Mouse (Mus musculus): ENCODE data around the gene Hnrnph2. TPM values are rescaled to one million over a fixed set of nuclear protein-coding genes. Genes with fewer than 3 reads are reported as not detected.
A peak's percentile ranks its signal among the peaks of the same experiment; 100 is the strongest.

The Hnrnph2 gene
- total RNA-seq, 2 experiments from 2014 or later, result 114 to 120 TPM

- DNase-seq (ENCODE audit: low spot score in 2 of 2), result no peak
Observed at GRCm38 (mm10) chrX:134610984-134611383, 10.0 kb downstream of the Hnrnph2 start.

- peak; percentile 19 to 22 for DNase-seq (ENCODE audit: low spot score in 2 of 2)
Observed at GRCm38 (mm10) chrX:134612285-134612959, 11.4 kb downstream of the Hnrnph2 start.

DNA sequence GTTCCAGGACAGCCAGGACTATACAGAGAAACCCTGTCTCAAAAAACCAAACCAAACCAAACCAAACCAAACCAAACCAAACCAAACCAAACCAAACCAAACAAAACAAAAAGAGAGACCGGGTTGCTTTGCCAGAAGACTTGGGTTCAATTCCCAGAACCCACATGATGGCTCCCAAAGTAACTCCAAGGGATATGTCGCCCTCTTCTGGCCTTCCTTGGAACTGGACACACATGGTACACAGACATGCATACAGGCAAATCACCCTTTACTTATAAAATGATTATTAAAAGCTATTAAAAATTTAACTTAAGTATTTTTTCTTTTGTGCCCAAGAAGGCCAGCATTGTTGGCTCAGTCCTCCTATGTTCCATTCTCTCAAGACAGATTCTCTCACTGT, 13.3 kb downstream of the Hnrnph2 start:
- no peak for DNase-seq (ENCODE audit: low spot score in 2 of 2)

DNA sequence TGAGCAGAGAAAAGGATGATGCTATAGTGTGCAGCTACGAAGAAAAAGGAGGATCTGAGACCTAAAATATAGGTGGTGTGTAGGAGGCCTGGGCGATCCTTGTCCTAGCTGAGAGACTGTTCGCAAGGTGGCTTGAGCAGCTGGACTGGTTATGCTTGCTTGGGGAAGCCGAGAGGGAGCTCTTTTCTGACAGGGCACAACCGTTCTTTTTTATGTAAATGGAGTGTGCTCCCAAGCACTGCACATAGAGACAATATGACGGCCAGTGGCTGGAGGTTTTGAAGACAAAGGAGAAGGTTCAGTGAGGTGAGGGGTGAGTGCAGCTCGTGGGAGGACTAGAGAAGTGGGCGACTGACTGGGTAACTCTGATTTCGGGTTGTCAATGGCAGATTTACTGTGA, 18.7 kb downstream of the Hnrnph2 start:
- DNase-seq (ENCODE audit: low spot score in 2 of 2), result no peak

DNA sequence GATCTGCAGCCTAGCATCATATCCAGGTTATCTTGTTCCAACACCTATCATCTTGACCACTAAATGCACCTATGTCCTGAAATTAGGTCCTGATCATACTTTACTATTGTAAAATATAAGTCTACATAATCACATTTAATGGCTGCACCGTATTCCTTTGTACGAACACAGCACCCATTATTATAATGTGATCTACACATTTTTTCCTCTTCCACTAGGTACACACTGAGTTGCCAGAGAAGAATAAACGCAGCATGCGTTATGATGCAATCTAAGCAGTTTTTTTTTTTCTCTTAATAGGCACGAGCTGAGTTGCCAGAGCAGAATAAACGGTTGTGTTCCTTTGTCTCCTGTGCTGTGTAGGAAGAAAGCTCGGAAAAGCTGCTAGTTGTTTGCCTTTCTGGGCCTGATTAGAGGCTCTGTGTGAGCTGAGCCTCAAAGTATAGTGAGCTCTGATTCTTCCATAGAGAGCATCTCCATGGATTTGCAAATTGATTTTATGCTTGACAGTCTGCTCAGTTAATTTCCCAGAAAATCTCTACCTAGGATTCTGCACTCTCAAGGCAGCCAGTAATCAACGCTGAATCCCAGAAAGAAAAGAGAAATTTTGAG, 19.4 kb downstream of the Hnrnph2 start:
- DNase-seq (ENCODE audit: low spot score in 2 of 2), result no peak

DNA sequence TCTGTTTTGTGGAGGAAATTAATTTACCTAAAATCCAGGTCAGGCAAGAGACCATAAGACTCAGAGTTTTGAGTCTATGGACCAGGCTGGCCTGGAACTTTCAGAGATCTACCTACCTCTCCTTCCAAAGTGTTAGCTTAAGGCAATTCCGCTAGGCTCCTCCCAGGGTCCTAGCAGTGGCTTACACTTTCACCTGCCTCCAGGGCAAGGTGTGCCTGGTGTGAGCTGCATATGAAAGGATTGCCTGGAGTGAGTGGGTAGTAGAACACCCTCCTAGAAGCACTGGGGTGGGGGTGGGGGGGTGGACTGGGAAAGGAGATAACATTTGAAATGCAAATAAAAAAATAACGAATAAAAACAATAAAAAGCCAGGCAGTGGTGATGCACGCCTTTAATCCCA, 20.7 kb downstream of the Hnrnph2 start:
- DNase-seq (ENCODE audit: low spot score in 2 of 2), result no peak

- no peak for DNase-seq (ENCODE audit: low spot score in 2 of 2)
Observed at GRCm38 (mm10) chrX:134623350-134623749, 22.4 kb downstream of the Hnrnph2 start.

- no peak for DNase-seq (ENCODE audit: low spot score in 2 of 2)
Observed at GRCm38 (mm10) chrX:134628200-134628599, 27.2 kb downstream of the Hnrnph2 start.

DNA sequence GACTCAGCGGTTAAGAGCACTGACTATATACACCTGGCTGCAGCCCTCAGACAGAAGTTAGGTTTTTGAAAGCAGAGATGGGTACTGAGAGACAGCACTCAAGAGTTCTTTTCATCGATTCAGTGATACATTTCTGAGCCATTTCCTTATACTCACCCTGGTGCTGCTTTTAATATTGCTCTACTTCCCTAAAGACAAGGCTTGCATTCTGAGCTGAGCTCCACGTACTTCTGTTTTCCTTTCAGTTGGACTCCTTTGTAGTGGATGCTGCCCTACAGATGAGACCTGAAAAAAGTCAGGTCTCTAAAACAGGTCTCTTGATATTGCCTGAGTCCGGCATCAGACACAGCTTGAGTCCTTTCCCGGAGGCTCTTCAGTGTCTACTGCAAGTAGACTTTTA, 31.7 kb downstream of the Hnrnph2 start:
- DNase-seq (ENCODE audit: low spot score in 2 of 2), result no peak

DNA sequence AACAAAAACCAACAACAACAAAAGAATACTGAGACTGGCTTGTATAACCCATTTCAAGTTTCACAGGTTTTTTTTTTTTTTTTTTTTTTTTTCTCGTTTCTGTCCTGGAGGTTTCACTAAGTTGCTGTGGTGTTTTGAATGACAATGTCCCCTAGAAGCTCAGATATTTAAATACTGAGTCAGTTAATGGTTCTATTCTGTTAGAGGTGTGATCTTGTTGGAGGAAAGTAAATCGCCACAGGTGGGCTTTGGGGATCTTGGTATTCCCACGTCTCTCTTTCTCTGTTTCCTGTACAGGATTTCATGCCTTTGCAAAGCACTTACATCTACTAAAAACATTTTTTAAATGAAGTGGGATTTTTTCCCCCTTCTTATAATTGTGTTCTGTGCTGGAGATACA, 34.1 kb downstream of the Hnrnph2 start:
- no peak for DNase-seq (ENCODE audit: low spot score in 2 of 2)

GRCm38 (mm10) chrX:134635860-134636259, 34.9 kb downstream of the Hnrnph2 start:
- no peak for DNase-seq (ENCODE audit: low spot score in 2 of 2)

DNA sequence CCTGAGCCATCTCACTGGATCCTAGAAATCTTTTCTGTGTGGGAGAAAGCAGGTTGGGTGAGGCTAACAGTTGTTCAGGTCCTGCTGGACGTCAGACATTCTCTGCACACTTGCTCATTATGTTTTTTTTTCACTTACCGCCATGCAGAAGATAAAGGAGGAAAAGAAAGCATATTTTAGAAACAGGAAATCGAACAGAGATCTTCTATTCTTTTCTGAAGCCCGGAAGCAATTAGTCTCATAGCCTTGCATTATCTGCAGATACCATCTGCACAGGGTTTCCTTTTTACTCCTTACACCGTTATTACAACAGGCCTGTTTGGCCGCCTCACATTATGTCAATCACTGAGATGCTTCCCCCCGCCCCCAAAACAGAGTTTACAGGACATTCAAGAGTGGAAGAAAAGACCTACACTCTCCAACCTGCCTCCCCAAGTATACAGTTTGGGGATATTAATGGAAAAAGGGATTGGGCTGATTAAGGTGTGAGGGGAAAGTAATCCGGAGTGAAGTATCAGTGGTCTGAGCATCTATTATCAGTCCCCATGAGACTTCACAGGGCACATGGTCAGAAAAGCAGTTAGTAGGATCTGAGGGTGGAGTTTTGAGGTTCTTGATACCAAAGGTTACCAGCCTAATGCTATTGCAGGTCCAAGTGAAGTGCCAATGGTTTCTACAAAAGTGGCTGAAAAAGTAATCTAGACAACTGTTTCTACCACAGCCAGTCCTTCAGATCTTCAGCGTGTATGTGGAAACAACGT, 40.2 kb downstream of the Hnrnph2 start:
- DNase-seq (ENCODE audit: low spot score in 2 of 2), result no peak

DNA sequence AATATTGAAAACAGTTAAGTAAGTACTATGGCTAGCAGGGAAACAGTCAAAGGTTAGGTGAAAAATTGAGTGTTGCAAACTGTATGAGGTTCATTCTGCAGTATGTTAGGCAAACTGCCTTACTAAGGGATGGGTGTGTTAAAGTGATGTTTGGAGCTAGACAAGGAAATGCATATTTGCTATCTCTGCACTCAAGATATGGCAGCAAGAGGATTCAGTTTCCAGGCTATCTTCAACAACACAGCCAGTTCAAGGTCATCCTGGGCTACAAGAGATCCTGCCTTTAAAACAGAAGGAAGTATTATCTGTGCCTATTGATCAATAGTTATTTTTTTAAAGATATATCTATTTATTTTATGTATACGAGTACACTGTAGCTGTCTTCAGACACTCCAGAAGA, 45.4 kb downstream of the Hnrnph2 start:
- DNase-seq (ENCODE audit: low spot score in 2 of 2), result no peak

DNA sequence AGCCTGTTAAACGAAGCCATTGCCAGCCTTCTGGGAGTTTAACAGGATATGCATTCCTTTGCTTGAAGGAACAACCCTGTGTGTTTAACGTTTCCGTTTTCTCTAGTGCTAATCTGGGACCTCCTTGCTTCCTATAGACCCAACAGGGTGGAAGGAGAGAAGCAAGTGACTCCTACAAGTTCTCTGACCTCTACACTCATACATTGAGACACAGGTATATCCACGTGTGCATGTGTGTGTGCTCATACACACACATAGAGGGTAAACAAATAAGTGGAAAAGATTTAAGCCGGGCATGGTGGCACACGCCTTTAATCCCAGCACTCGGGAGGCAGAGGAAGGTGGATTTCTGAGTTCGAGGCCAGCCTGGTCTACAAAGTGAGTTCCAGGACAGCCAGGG, 46.4 kb downstream of the Hnrnph2 start:
- DNase-seq (ENCODE audit: low spot score in 2 of 2), result no peak

GRCm38 (mm10) chrX:134648031-134648692, 47.2 kb downstream of the Hnrnph2 start:
- DNase-seq (ENCODE audit: low spot score in 2 of 2), result peak; percentile 60 to 61

DNA sequence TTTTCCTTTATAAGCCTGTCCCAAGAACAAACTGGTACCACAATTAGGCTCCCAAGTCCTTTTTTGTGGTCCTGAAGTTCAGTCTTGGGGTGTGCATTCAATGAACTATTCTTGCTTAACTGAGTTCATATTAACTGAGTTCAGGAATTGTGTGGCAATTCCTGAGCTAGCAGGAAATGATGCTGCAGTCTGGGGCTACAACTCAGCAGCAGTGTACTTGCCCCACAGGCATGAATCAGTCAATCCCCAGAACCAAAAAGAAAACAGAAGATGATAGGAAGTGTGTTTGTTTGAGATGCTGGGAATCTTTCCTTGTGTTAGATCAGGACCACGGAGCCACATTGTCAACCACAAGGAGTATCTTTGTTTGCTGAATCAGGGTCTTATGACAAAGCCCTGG, 51.1 kb downstream of the Hnrnph2 start:
- no peak for DNase-seq (ENCODE audit: low spot score in 2 of 2)

Other genes starting within 250 kb of the Hnrnph2 start
- gene Drp2, start 196.6 kb upstream of the Hnrnph2 start, total RNA-seq (2021), result under 1 TPM; 0.30 to 0.32 TPM
- not detected for gene Taf7l, start 124.7 kb upstream of the Hnrnph2 start, total RNA-seq (2021)
- gene Timm8a1, start 59.3 kb upstream of the Hnrnph2 start, total RNA-seq (2021), result 10 to 100 TPM; 31.3 to 36.7 TPM
- gene Btk, start 17.6 kb upstream of the Hnrnph2 start, total RNA-seq (2021), result 1 to 10 TPM in 1 of 2 experiments, under 1 TPM in 1; 0.93 to 1.9 TPM
- gene Rpl36a, start 15.5 kb upstream of the Hnrnph2 start, total RNA-seq (2021), result 100 to 1,000 TPM; 229 to 239 TPM
- gene Gla, start 54 bp upstream of the Hnrnph2 start, total RNA-seq (2021), result 10 to 100 TPM; 13.0 to 13.1 TPM
- 10 to 100 TPM in 1 of 2 experiments, 1 to 10 TPM in 1; 6.6 to 12.5 TPM for gene Armcx4, start 85.3 kb downstream of the Hnrnph2 start, total RNA-seq (2021)
- 10 to 100 TPM; 14.9 to 16.2 TPM for gene Armcx1, start 116.8 kb downstream of the Hnrnph2 start, total RNA-seq (2021)
- 1 to 10 TPM; 6.0 to 8.8 TPM for gene Armcx6, start 150.2 kb downstream of the Hnrnph2 start, total RNA-seq (2021)
- 10 to 100 TPM; 49.9 to 53.5 TPM for gene Armcx3, start 155.4 kb downstream of the Hnrnph2 start, total RNA-seq (2021)
- gene Armcx2, start 208.0 kb downstream of the Hnrnph2 start, total RNA-seq (2021), result 10 to 100 TPM; 26.2 to 39.3 TPM